Mouse (Mus musculus): ENCODE measurements around the gene Impg1.

Impg1 gene

GRCm38 (mm10) chr9:80465381-80465780 is at the start of gene Impg1:
Impg1 (minus strand) TSS chr9:80465481.
- no peak for DNase-seq (ENCODE audit: low spot score)

- DNase-seq (ENCODE audit: low spot score), result no peak
These were observed 44.3 kb upstream of the Impg1 start for GRCm38 (mm10) chr9:80509464-80510153.

- DNase-seq (ENCODE audit: low spot score), result peak; percentile 8
These were observed 39.3 kb upstream of the Impg1 start for GRCm38 (mm10) chr9:80504496-80505012.

- peak; percentile 9 for DNase-seq (ENCODE audit: low spot score)
These were observed 26.3 kb upstream of the Impg1 start for GRCm38 (mm10) chr9:80491591-80491990.

GRCm38 (mm10) chr9:80460420-80460819 is 4.9 kb downstream of the Impg1 start:
- DNase-seq (ENCODE audit: low spot score), result no peak

- DNase-seq (ENCODE audit: low spot score), result no peak
These were observed 14.6 kb downstream of the Impg1 start for GRCm38 (mm10) chr9:80450467-80451261.

GRCm38 (mm10) chr9:80441096-80441710 is 24.1 kb downstream of the Impg1 start:
- no peak for DNase-seq (ENCODE audit: low spot score)

- DNase-seq (ENCODE audit: low spot score), result no peak
These were observed 73.9 kb downstream of the Impg1 start for GRCm38 (mm10) chr9:80391404-80391803.

GRCm38 (mm10) chr9:80391002-80391401 is 74.3 kb downstream of the Impg1 start:
- no peak for DNase-seq (ENCODE audit: low spot score)

GRCm38 (mm10) chr9:80387890-80388289 is 77.4 kb downstream of the Impg1 start:
- DNase-seq (ENCODE audit: low spot score), result no peak

GRCm38 (mm10) chr9:80386492-80386891 is 78.8 kb downstream of the Impg1 start:
- peak; percentile 70 for DNase-seq (ENCODE audit: low spot score)

GRCm38 (mm10) chr9:80386000-80386399 is 79.3 kb downstream of the Impg1 start:
- peak; percentile 54 for DNase-seq (ENCODE audit: low spot score)

- DNase-seq (ENCODE audit: low spot score), result no peak
These were observed 82.6 kb downstream of the Impg1 start for GRCm38 (mm10) chr9:80382711-80383110.

GRCm38 (mm10) chr9:80380078-80380645 is 85.1 kb downstream of the Impg1 start:
- no peak for DNase-seq (ENCODE audit: low spot score)

GRCm38 (mm10) chr9:80374100-80374499 is 91.2 kb downstream of the Impg1 start:
- DNase-seq (ENCODE audit: low spot score), result no peak

GRCm38 (mm10) chr9:80373304-80373739 is 92.0 kb downstream of the Impg1 start:
- DNase-seq (ENCODE audit: low spot score), result no peak

GRCm38 (mm10) chr9:80368636-80369035 is 96.6 kb downstream of the Impg1 start:
- DNase-seq (ENCODE audit: low spot score), result no peak

GRCm38 (mm10) chr9:80367520-80368204 is 97.6 kb downstream of the Impg1 start:
- no peak for DNase-seq (ENCODE audit: low spot score)

- DNase-seq (ENCODE audit: low spot score), result no peak
These were observed 105.2 kb downstream of the Impg1 start for GRCm38 (mm10) chr9:80360063-80360462.

- DNase-seq (ENCODE audit: low spot score), result peak; percentile 49
These were observed 113.5 kb downstream of the Impg1 start for GRCm38 (mm10) chr9:80351678-80352331.

- DNase-seq (ENCODE audit: low spot score), result no peak
These were observed 114.0 kb downstream of the Impg1 start for GRCm38 (mm10) chr9:80351295-80351677.

Measured in embryo, embryonic 10 days (tissue).